Mouse (Mus musculus) heart, embryonic 16.5 days (tissue): ENCODE measurements around the gene Mboat2. TPM values are rescaled to one million over a fixed set of nuclear protein-coding genes. Genes with fewer than 3 reads are reported as not detected.
A peak's percentile ranks its signal among the peaks of the same experiment; 100 is the strongest.

Source experiments
- ATAC-seq: fragments of 200-750 bp; cut with Nextera tagmentation; replicated peaks from 2 replicates; pipeline ENCODE4 v1.8.0; 2017; ENCODE audit warnings: moderate number of reproducible peaks; ENCODE audit not compliant: insufficient read depth, low FRiP score; ENCODE audit errors: extremely low read depth
- H3K27ac ChIP-seq: fragments of 300-500 bp; sonication (generic); 2 replicates; pipeline ENCODE4 v1.5.1; 2014; ENCODE audit warnings: mild to moderate bottlenecking, low read length, control low read depth, moderate library complexity
- H3K27me3 ChIP-seq: fragments of 300-500 bp; sonication (generic); 2 replicates; pipeline ENCODE4 v1.6.1; 2014; ENCODE audit warnings: low read length, mixed read lengths; ENCODE audit not compliant: control insufficient read depth, insufficient read depth
- H3K36me3 ChIP-seq: fragments of 300-500 bp; sonication (generic); 2 replicates; pipeline ENCODE4 v1.6.1; 2014; ENCODE audit not compliant: control insufficient read depth, insufficient read depth
- H3K4me1 ChIP-seq: fragments of 300-500 bp; sonication (generic); 2 replicates; pipeline ENCODE4 v1.6.1; 2014; ENCODE audit warnings: low read length, mixed read lengths; ENCODE audit not compliant: control insufficient read depth, insufficient read depth
- H3K4me2 ChIP-seq: fragments of 300-500 bp; sonication (generic); 2 replicates; pipeline ENCODE4 v1.6.1; 2014; ENCODE audit warnings: low read depth, mild to moderate bottlenecking, control low read depth, low read length
- H3K4me3 ChIP-seq: fragments of 300-500 bp; sonication (generic); 2 replicates; pipeline ENCODE4 v1.5.1; 2014; ENCODE audit warnings: mild to moderate bottlenecking, control low read depth, low read length
- H3K9ac ChIP-seq: fragments of 300-500 bp; sonication (generic); 2 replicates; pipeline ENCODE4 v1.6.1; 2014; ENCODE audit warnings: low read length, control low read depth
- H3K9me3 ChIP-seq: fragments of 300-500 bp; sonication (generic); replicated peaks from 2 replicates; pipeline ENCODE4 v1.6.1; 2016; ENCODE audit warnings: low read length; ENCODE audit not compliant: control insufficient read depth
- WGBS: fragments of 180-500 bp; shearing (Covaris S2); extraction: QIAGEN DNeasy Blood & Tissue Kit; methylation state at CpG from one replicate; pipeline ENCODE4 v1.1.7; 2014; 5-methylcytosine and 5-hydroxymethylcytosine counted together
- polyA plus RNA-seq: library from polyadenylated mRNA; unstranded; fragments of >200 nt; fragmentation: Nextera tagmentation; extraction: Ambion mirVana; gene quantifications from 2 replicates; pipeline ENCODE4 v1.2.1, GENCODE M21; 2015

The Mboat2 gene
- polyA plus RNA-seq, 1 experiment from 2014 or later, result 28.8 TPM

GRCm38 (mm10) chr12:24899636-24900035 is 69.0 kb downstream of the Mboat2 start:
- WGBS, result 83% methylated on average over 10 of the region's 10 CpGs
- Histone ChIP-seq H3K4me1 (peaks cover 9% of the 10 kb centered on the region), H3K9ac (no peak overlapping the region), H3K4me2 (no peak overlapping the region), H3K9me3 (no peaks in the 10 kb centered on the region), H3K4me3 (no peak overlapping the region), H3K27ac (no peak overlapping the region), H3K36me3 (peaks cover 10% of the 10 kb centered on the region; the same call in 1 of the 2 replicates), H3K27me3 (no peaks in the 10 kb centered on the region)
- no peak for ATAC-seq

GRCm38 (mm10) chr12:24902736-24903135 is 72.1 kb downstream of the Mboat2 start:
- ATAC-seq, result no peak
- 99% methylated on average over 5 of the region's 5 CpGs for WGBS
- Histone ChIP-seq H3K27ac (no peak overlapping the region), H3K9ac (no peak overlapping the region), H3K4me3 (no peak overlapping the region), H3K4me2 (no peak overlapping the region), H3K4me1 (peaks cover 9% of the 10 kb centered on the region; the same call in 1 of the 2 replicates), H3K27me3 (no peaks in the 10 kb centered on the region), H3K36me3 (peaks cover 10% of the 10 kb centered on the region; the same call in 1 of the 2 replicates), H3K9me3 (no peaks in the 10 kb centered on the region)

DNA sequence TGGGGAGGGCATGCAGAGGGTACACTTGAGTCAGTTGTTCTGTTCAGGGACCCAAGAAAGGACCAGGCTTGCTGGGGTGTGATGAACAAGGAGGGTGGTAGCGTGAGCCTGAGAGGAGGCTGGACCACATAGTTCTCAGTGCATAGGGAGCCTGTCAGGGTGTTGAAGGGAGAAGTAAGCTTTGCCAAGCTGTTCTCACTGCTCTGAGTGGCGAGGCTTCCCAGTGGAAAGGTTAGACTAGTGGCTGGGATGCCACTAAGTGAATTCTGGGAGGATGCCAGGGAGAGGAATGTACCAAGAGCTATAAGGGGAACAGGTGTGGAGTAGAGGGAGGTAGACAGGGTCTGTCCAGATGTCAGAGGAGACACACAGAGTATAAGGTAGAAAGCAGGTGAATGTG is 77.2 kb downstream of the Mboat2 start:
- peaks cover 26% of the 10 kb centered on the region for H3K4me1 ChIP-seq
- peak overlapping the region; percentile 28; the same call in 1 of the 2 replicates for H3K27ac ChIP-seq
- no peak overlapping the region for H3K9ac ChIP-seq
- no peak overlapping the region for H3K4me2 ChIP-seq
- no peak overlapping the region for H3K4me3 ChIP-seq
- 0 out of 2 replicates have a peak, but pooled peaks cover under 1% of the 10 kb centered on the region for H3K36me3 ChIP-seq
- no peaks in the 10 kb centered on the region for H3K9me3 ChIP-seq
- WGBS, result 50% methylated on average over 2 of the region's 2 CpGs
- ATAC-seq, result peak; percentile 61
- H3K27me3 ChIP-seq, result no peaks in the 10 kb centered on the region

- H3K4me3 ChIP-seq, result no peak overlapping the region
- H3K9ac ChIP-seq, result no peak overlapping the region
- peaks cover 4% of the 10 kb centered on the region; the same call in 1 of the 2 replicates for H3K36me3 ChIP-seq
- no peak for ATAC-seq
- peaks cover 33% of the 10 kb centered on the region for H3K4me1 ChIP-seq
- no peak overlapping the region for H3K4me2 ChIP-seq
- no peaks in the 10 kb centered on the region for H3K27me3 ChIP-seq
- H3K9me3 ChIP-seq, result no peaks in the 10 kb centered on the region
- peak overlapping the region; percentile 68 for H3K27ac ChIP-seq
- 57% methylated on average over 7 of the region's 7 CpGs for WGBS
These were observed 79.0 kb downstream of the Mboat2 start for GRCm38 (mm10) chr12:24909679-24910078.

DNA sequence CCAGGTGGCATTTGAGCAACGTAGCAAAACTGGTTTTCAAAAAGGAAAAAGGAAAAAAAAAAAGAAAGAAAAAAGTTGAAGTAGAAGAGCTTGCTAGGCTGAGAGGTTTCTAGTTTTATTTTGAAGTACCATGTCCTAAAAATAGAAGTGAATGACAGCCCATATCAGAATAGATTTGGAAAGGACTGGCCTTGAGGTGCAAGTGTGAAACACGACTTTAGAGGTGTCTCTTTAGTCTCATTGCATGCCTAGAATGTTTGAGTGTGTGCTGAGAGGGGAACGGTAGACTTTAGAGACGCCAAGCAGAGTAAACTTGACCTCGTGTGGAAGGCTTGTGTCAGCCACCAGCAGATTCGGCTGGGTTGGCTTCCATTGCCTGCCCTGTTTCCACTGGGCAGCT is 81.5 kb downstream of the Mboat2 start:
- Histone ChIP-seq H3K4me2 (peak overlapping the region; percentile 40), H3K9me3 (no peaks in the 10 kb centered on the region), H3K9ac (peak overlapping the region; percentile 33; the same call in 1 of the 2 replicates), H3K4me3 (no peak overlapping the region), H3K4me1 (peaks cover 29% of the 10 kb centered on the region), H3K27ac (peak overlapping the region; percentile 86), H3K36me3 (peaks cover 4% of the 10 kb centered on the region; the same call in 1 of the 2 replicates), H3K27me3 (no peaks in the 10 kb centered on the region)
- 37% methylated on average over 6 of the region's 6 CpGs for WGBS
- ATAC-seq, result peak; percentile 70

DNA sequence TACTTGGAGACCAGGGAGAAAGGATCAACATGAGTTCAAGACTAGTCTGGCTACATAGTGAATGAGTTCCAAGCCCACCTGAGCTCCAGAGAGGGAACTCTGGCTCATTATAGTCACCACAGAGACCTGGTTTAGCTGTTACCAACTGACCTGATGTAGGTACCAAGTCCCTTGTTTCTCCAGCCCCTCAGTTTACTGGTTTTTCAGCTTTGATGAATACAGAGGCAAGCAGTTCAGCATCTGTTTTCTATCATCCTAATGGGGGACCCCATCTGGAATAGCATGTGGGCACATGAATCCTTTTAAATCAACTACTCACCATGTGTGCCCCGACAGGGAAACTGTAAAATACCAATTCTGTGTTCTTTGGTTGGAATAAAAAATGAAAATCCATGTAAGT is 82.2 kb downstream of the Mboat2 start:
- peak overlapping the region; percentile 33; the same call in 1 of the 2 replicates for H3K9ac ChIP-seq
- WGBS, result 88% methylated on average over 1 of the region's 1 CpGs
- H3K27ac ChIP-seq, result peak overlapping the region; percentile 86
- peaks cover 24% of the 10 kb centered on the region for H3K4me1 ChIP-seq
- ATAC-seq, result no peak
- peaks cover 4% of the 10 kb centered on the region; the same call in 1 of the 2 replicates for H3K36me3 ChIP-seq
- H3K9me3 ChIP-seq, result no peaks in the 10 kb centered on the region
- no peak overlapping the region for H3K4me3 ChIP-seq
- peak overlapping the region; percentile 40; the same call in 1 of the 2 replicates for H3K4me2 ChIP-seq
- H3K27me3 ChIP-seq, result no peaks in the 10 kb centered on the region

DNA sequence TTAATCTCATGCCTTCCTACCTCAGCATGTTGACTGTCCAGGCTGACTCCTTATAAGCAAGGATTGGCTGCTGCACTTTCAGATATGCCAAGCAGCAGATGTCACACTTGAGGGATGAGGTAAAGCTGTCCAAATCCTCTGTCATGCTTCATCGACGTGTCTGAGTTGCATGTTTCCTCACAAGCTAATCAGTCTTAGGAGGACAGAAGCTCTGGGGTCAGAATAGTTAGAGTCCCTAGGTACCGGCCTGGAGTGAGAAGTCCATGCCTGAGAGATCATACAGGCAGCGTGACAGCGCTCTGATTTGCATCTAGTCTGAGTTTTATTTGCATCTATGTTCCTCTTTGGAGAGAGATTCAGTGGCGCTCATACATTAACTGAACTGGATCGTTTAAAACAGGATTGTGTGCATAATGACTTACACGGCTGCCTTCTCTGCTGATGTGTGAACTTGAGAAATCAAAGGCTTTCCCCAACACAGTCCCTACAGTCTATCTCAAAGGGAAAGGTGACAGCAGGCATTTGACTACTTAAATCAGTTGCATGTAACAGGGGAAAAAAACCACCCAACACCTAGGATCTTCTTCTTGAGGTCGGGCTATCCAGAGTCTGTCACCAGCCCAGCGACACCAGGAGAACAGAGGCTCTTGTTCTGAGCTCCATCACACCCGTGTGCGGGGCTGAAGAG is 88.0 kb downstream of the Mboat2 start:
- H3K27ac ChIP-seq, result no peak overlapping the region
- 71% methylated on average over 12 of the region's 12 CpGs for WGBS
- H3K9me3 ChIP-seq, result no peaks in the 10 kb centered on the region

GRCm38 (mm10) chr12:24920861-24921260 is 90.2 kb downstream of the Mboat2 start:
- no peak overlapping the region for H3K4me2 ChIP-seq

More for the DNA sequence above, 88.0 kb downstream of the Mboat2 start:
- Histone ChIP-seq H3K36me3 (peaks cover 4% of the 10 kb centered on the region; the same call in 1 of the 2 replicates), H3K4me1 (peaks cover 3% of the 10 kb centered on the region), H3K4me3 (no peak overlapping the region), H3K27me3 (no peaks in the 10 kb centered on the region), H3K4me2 (no peak overlapping the region), H3K9ac (no peak overlapping the region)
- no peak for ATAC-seq

DNA sequence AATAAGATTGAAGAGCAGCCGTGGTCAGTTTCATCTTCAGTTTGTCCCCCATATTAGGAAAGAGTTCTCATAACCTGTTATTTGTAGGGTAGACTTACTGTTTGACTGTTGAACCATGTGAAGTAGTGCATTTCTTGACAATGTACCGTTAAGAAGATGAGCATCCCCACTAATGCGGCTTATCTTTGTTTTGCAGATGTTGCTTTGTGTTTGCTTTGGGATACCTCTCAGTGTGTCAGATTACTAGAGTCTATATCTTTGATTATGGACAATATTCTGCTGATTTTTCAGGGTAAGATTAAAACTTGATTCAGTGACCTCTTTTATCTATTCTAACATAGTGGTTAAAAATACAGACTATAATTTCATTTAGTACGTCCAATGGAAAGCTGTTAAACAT is 93.3 kb downstream of the Mboat2 start:
- peaks cover 31% of the 10 kb centered on the region for H3K4me1 ChIP-seq
- H3K4me2 ChIP-seq, result no peak overlapping the region
- H3K9ac ChIP-seq, result no peak overlapping the region
- H3K27ac ChIP-seq, result no peak overlapping the region; the same call in 1 of the 2 replicates
- no peaks in the 10 kb centered on the region for H3K27me3 ChIP-seq
- ATAC-seq, result no peak
- H3K36me3 ChIP-seq, result no peaks in the 10 kb centered on the region
- H3K4me3 ChIP-seq, result no peak overlapping the region
- no peaks in the 10 kb centered on the region for H3K9me3 ChIP-seq
- 64% methylated on average over 4 of the region's 4 CpGs for WGBS

More at GRCm38 (mm10) chr12:24920861-24921260, 90.2 kb downstream of the Mboat2 start:
- Histone ChIP-seq H3K4me1 (peaks cover 19% of the 10 kb centered on the region), H3K9me3 (no peaks in the 10 kb centered on the region), H3K9ac (no peak overlapping the region), H3K27me3 (no peaks in the 10 kb centered on the region), H3K27ac (no peak overlapping the region), H3K4me3 (no peak overlapping the region), H3K36me3 (no peaks in the 10 kb centered on the region)
- no peak for ATAC-seq
- WGBS, result 81% methylated on average over 1 of the region's 1 CpGs
